Mouse (Mus musculus) heart, adult 2 months (tissue): ENCODE measurements around the gene Zfp831.

Experiments
- CTCF ChIP-seq: fragments of 200-600 bp; IDR thresholded peaks from 2 replicates; pipeline ENCODE4 v1.8.1; 2022; ENCODE audit warnings: antibody characterized with exemption, mild to moderate bottlenecking, moderate library complexity
- POLR2A ChIP-seq: fragments of 200-500 bp; IDR thresholded peaks from 2 replicates; pipeline ENCODE4 v1.6.1; 2011; ENCODE audit warnings: mild to moderate bottlenecking, low read depth, low read length, control low read depth; ENCODE audit not compliant: insufficient read depth

GRCm38 (mm10) chr2:174629299-174629850 lies 14.0 kb upstream of the Zfp831 start:
- TF ChIP-seq POLR2A: no peak
- no peak for TF ChIP-seq CTCF
